Mouse (Mus musculus) stomach, embryonic 16.5 days (tissue): ENCODE data around the gene Cacna1d. TPM values are rescaled to one million over a fixed set of nuclear protein-coding genes. Genes with fewer than 3 reads are reported as not detected.

Source experiments
- ATAC-seq: fragments of 200-750 bp; cut with Nextera tagmentation; 2 replicates; pipeline ENCODE4 v1.8.0; 2017; ENCODE audit warnings: moderate number of reproducible peaks, moderate TSS enrichment; ENCODE audit not compliant: insufficient read depth, low FRiP score
- H3K27ac ChIP-seq: fragments of 300-500 bp; sonication (generic); 2 replicates; pipeline ENCODE4 v1.5.1; 2014; ENCODE audit warnings: low read length
- H3K27me3 ChIP-seq: fragments of 300-500 bp; sonication (generic); 2 replicates; pipeline ENCODE4 v1.6.1; 2014; ENCODE audit warnings: low read length, control low read depth, mixed read lengths; ENCODE audit not compliant: control insufficient read depth, insufficient read depth
- H3K36me3 ChIP-seq: fragments of 300-500 bp; sonication (generic); 2 replicates; pipeline ENCODE4 v1.6.1; 2014; ENCODE audit warnings: low read length; ENCODE audit not compliant: control insufficient read depth, insufficient read depth
- H3K4me1 ChIP-seq: fragments of 300-500 bp; sonication (generic); 2 replicates; pipeline ENCODE4 v1.6.1; 2014; ENCODE audit warnings: low read length, control low read depth, mixed read lengths; ENCODE audit not compliant: control insufficient read depth, insufficient read depth
- H3K4me2 ChIP-seq: fragments of 300-500 bp; sonication (generic); 2 replicates; pipeline ENCODE4 v1.6.1; 2014; ENCODE audit warnings: low read depth, low read length, mixed read lengths
- H3K4me3 ChIP-seq: fragments of 300-500 bp; sonication (generic); replicated peaks from 2 replicates; pipeline ENCODE4 v1.5.1; 2014; ENCODE audit warnings: mild to moderate bottlenecking, low read length
- H3K9ac ChIP-seq: fragments of 300-500 bp; sonication (generic); 2 replicates; pipeline ENCODE4 v1.6.1; 2014; ENCODE audit warnings: low read length
- H3K9me3 ChIP-seq: fragments of 300-500 bp; sonication (generic); replicated peaks from 2 replicates; pipeline ENCODE4 v1.6.1; 2016; ENCODE audit warnings: low read length, control low read depth; ENCODE audit not compliant: control insufficient read depth
- WGBS: fragments of 180-500 bp; shearing (Covaris S2); extraction: QIAGEN DNeasy Blood & Tissue Kit; methylation state at CpG from one replicate; pipeline ENCODE4 v1.1.7; 2014; 5-methylcytosine and 5-hydroxymethylcytosine counted together
- polyA plus RNA-seq: library from polyadenylated mRNA; unstranded; fragments of >200 nt; fragmentation: Nextera tagmentation; extraction: Ambion mirVana; gene quantifications from 2 replicates; pipeline ENCODE4 v1.2.1, GENCODE M21; 2015

Gene Cacna1d
- polyA plus RNA-seq, 1 experiment from 2014 or later: 4.2 TPM

- no peaks in the 10 kb centered on the region for H3K9me3 ChIP-seq
- H3K27me3 ChIP-seq: no peaks in the 10 kb centered on the region
- H3K4me3 ChIP-seq: no peak overlapping the region
- H3K36me3 ChIP-seq: no peaks in the 10 kb centered on the region
- H3K27ac ChIP-seq: no peak overlapping the region
- WGBS: 72% methylated on average over 7 of the region's 7 CpGs
- no peak for ATAC-seq
- no peak overlapping the region for H3K9ac ChIP-seq
- no peaks in the 10 kb centered on the region for H3K4me1 ChIP-seq
- no peak overlapping the region for H3K4me2 ChIP-seq
Measured at GRCm38 (mm10) chr14:30147774-30148173, 343.5 kb downstream of the Cacna1d start.

- Histone ChIP-seq H3K9me3 (no peaks in the 10 kb centered on the region), H3K27ac (no peak overlapping the region), H3K36me3 (no peaks in the 10 kb centered on the region), H3K9ac (no peak overlapping the region), H3K4me3 (no peak overlapping the region), H3K27me3 (no peaks in the 10 kb centered on the region), H3K4me1 (no peaks in the 10 kb centered on the region), H3K4me2 (no peak overlapping the region)
- no peak for ATAC-seq
- WGBS: 47% methylated on average over 11 of the region's 11 CpGs
Measured at GRCm38 (mm10) chr14:30138379-30138964, 352.8 kb downstream of the Cacna1d start.

- Histone ChIP-seq H3K27ac (no peak overlapping the region), H3K4me1 (no peaks in the 10 kb centered on the region), H3K36me3 (no peaks in the 10 kb centered on the region), H3K27me3 (no peaks in the 10 kb centered on the region), H3K4me3 (no peak overlapping the region), H3K4me2 (no peak overlapping the region), H3K9ac (no peak overlapping the region), H3K9me3 (no peaks in the 10 kb centered on the region)
- no peak for ATAC-seq
- whole genome bisulfite sequencing: 70% methylated on average over 3 of the region's 3 CpGs
Measured at GRCm38 (mm10) chr14:30137961-30138360, 353.3 kb downstream of the Cacna1d start.

- WGBS: 7% methylated on average over 8 of the region's 8 CpGs
- Histone ChIP-seq H3K27me3 (no peaks in the 10 kb centered on the region), H3K4me1 (no peaks in the 10 kb centered on the region), H3K36me3 (no peaks in the 10 kb centered on the region), H3K4me3 (no peak overlapping the region), H3K4me2 (no peak overlapping the region), H3K9ac (no peak overlapping the region), H3K9me3 (no peaks in the 10 kb centered on the region), H3K27ac (no peak overlapping the region)
- ATAC-seq: peak; percentile 46; the same call in 1 of the 2 replicates
Measured at GRCm38 (mm10) chr14:30136965-30137364, 354.3 kb downstream of the Cacna1d start.

- H3K9ac ChIP-seq: no peak overlapping the region
- no peak overlapping the region for H3K4me2 ChIP-seq
- H3K27ac ChIP-seq: no peak overlapping the region
- no peak for ATAC-seq
- H3K27me3 ChIP-seq: no peaks in the 10 kb centered on the region
- H3K4me3 ChIP-seq: no peak overlapping the region
- H3K36me3 ChIP-seq: no peaks in the 10 kb centered on the region
- no peaks in the 10 kb centered on the region for H3K4me1 ChIP-seq
- H3K9me3 ChIP-seq: no peaks in the 10 kb centered on the region
- 88% methylated on average over 10 of the region's 10 CpGs for WGBS
Measured at GRCm38 (mm10) chr14:30135351-30135750, 355.9 kb downstream of the Cacna1d start.

- no peak overlapping the region for H3K4me3 ChIP-seq
- no peaks in the 10 kb centered on the region for H3K4me1 ChIP-seq
- H3K4me2 ChIP-seq: no peak overlapping the region
- H3K9me3 ChIP-seq: no peaks in the 10 kb centered on the region
- no peak overlapping the region for H3K9ac ChIP-seq
- ATAC-seq: no peak
- H3K27ac ChIP-seq: no peak overlapping the region
- H3K36me3 ChIP-seq: no peaks in the 10 kb centered on the region
- no peaks in the 10 kb centered on the region for H3K27me3 ChIP-seq
- 54% methylated on average over 3 of the region's 3 CpGs for WGBS
Measured at GRCm38 (mm10) chr14:30133684-30134083, 357.6 kb downstream of the Cacna1d start.

GRCm38 (mm10) chr14:30131256-30131655, 360.0 kb downstream of the Cacna1d start:
- Histone ChIP-seq H3K27me3 (no peaks in the 10 kb centered on the region), H3K9me3 (no peaks in the 10 kb centered on the region), H3K4me1 (no peaks in the 10 kb centered on the region), H3K4me3 (no peak overlapping the region), H3K9ac (no peak overlapping the region), H3K36me3 (no peaks in the 10 kb centered on the region), H3K4me2 (no peak overlapping the region), H3K27ac (no peak overlapping the region)
- 30% methylated on average over 3 of the region's 3 CpGs for WGBS
- no peak for ATAC-seq

GRCm38 (mm10) chr14:30130092-30130491, 361.2 kb downstream of the Cacna1d start:
- Histone ChIP-seq H3K4me1 (no peaks in the 10 kb centered on the region), H3K9ac (no peak overlapping the region)
- WGBS: 90% methylated on average over 9 of the region's 9 CpGs

GRCm38 (mm10) chr14:30129378-30129777, 361.9 kb downstream of the Cacna1d start:
- no peak overlapping the region for H3K4me2 ChIP-seq
- H3K27ac ChIP-seq: no peak overlapping the region
- H3K27me3 ChIP-seq: no peaks in the 10 kb centered on the region
- no peaks in the 10 kb centered on the region for H3K36me3 ChIP-seq
- ATAC-seq: no peak
- no peaks in the 10 kb centered on the region for H3K9me3 ChIP-seq
- H3K9ac ChIP-seq: no peak overlapping the region
- no peak overlapping the region for H3K4me3 ChIP-seq
- H3K4me1 ChIP-seq: no peaks in the 10 kb centered on the region
- 36% methylated on average over 9 of the region's 9 CpGs for WGBS

More at GRCm38 (mm10) chr14:30130092-30130491, 361.2 kb downstream of the Cacna1d start:
- Histone ChIP-seq H3K27me3 (no peaks in the 10 kb centered on the region), H3K4me2 (no peak overlapping the region), H3K9me3 (no peaks in the 10 kb centered on the region), H3K4me3 (no peak overlapping the region), H3K27ac (no peak overlapping the region), H3K36me3 (no peaks in the 10 kb centered on the region)
- no peak for ATAC-seq
